Mouse (Mus musculus) frontal cortex, postnatal 10 days (tissue): Measurements from ENCODE around the gene Fam171a2.

Experiments
- DNase-seq, 2 experiments: peaks; one replicate each; pipeline ENCODE4 v3.0.0; 2022; ENCODE audit warnings: low spot score in 2 of 2, mixed read lengths in 1 of 2

The Fam171a2 gene

DNA sequence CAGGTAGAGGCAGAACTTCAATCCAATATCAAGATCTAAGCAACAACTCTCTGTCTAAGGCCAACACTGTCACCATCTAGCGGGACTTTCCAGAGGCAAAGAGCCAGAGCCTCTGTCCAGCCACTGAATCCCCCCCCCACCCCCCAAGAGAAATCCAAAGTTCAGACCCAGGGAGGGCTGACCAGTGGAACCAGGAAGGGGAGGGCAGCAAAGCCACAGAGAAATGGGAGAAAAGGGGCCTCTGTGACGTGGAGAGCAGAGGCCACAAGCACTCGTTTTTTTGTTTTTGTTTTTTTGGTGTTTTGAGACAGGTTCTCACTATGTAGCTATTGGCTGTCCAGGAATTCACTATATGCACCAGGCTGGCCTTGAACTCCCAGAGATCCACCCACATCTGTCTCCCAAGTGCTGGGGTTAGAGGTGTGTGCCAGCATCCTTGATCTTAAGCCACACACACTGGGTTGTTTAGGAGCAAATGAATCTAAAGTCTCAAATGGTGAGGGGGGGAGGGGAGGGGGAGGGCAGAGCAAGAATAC lies 37.6 kb downstream of the Fam171a2 start:
- no peak for DNase-seq

DNA sequence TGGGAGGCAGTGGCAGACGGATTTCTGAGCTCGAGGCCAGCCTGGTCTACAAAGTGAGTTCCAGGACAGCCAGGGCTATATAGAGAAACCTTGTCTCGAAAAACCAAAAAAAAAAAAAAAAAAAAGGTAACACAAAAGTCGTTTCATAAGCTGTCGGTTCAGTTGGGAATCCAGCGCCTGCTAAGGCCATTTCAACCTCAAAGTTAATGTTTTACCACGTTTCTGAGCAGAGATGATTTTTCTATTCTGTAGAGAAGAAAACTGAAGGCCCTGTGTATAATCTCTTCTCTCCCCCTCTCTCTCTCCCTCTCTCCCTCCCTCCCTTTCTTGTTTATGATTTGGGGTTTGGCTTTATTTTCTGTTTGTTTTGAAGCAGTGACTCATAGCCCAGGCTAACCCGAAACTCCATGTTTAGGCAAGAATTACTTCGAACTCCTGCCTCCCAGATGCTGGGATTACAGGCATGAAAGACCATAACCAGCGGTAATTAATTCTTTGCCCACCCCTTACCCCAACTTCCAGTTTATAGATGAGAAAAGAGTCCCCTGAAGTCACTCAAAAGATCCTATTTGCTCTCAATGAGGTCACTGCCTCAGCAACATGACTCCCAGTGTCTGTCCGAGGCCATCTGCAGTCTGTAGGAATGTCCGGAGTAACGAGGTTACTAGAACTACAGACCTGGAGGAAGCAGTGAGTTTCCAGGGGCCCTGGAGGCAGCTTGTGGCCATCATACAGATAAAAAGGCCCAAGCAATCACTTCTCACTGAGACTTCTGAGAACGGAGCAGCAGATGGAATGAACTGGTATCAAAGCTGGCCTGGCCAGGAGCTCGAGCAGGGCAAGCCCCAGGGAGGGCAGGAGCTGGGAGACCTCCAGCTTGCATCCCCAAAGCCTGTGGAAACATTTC lies 38.3 kb downstream of the Fam171a2 start:
- no peak for DNase-seq

DNA sequence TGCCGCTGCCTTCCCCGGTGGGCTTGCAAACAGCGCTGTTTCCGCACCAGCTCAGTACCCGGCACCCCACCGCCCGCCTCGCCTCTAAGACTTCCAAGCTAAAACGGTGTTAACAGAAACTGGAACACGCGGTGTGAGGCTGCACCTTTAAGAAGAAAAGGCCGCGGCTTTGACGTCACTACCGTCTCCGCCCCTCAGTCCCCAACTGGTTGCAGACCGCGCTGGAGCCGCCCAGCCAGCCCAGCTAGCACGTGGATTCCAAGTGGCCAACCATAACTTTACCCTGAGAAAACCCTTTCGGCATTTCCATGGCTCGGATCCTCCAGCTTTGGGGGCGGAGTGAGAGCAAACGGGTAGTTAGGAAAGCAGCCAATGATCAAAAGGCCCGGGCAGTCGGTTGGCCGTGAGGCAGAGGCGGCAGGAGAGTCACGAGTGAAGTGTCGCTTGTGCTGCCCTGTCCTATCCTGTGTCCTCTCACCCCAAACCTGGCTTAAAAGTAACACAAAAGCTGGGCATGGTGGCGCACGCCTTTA lies 39.1 kb downstream of the Fam171a2 start:
- DNase-seq: peak; percentile 95 to 96

DNA sequence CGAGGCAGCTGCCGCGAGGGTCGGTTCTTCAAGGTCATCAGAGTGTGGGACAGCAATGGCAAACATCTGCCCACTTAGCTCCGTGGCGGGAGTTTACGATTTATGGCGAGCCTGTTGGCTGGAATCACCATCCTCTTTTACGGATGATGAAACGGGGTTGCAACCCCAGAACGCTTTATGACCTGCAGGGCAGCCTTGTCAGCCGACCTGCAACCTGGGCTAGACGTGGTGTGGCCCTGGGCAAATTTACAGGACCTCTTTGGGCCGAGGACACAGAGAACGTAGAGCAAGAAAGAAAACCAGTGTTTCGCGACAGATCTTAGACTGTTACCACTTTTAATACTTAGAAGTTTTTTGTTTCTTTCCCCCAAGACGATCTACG lies 39.7 kb downstream of the Fam171a2 start, which contains the start of gene Slc25a39:
Gene Slc25a39 (minus strand): TSS at position 113 of the 382 bp plus-strand sequence.
- no peak for DNase-seq

DNA sequence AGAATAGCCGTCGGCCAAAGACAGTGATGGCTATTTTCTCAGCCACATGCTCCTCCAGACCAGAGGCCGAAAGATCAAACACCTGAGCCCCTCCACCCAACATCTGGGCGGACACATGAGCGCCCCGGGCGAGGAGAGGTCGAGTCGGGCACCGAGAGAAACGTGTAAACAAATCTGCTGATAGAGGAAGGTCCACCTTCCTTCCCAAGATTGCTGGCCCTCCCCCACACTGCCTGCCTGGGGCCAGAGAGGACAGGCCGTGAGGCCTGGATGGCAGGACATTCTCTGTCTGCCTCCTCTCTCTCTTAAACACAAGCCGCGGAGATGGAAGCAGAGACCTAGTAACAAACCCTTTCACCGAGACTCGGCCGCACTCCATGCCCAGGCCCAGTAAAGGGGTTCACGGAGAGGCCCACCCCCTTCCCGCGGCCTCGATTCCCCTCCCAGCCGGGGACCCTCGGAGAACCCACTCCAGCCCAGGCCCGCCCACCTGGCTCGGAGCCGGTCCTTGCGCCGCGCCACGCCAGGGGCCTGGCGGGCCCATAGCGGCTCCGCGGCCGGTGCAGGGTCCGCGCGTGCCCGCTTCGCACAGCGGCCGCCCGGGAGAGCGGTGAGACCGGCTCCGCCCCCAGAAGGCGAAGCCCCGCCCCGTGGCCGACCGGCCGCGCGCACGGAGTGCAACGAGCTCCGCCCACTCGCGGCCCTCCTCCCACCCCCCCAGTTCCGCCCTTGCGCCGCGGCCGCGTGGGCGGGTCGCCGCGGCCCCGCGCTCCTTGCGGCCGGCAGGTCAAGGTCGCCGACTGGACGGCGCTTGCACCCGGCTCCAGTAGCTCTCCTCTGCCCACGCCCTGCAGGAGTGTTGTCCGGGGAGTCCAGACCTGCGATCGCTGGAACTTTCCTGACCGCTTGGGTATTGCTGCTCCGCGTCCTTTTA lies 40.3 kb downstream of the Fam171a2 start:
- peak; percentile 83 to 89 for DNase-seq

DNA sequence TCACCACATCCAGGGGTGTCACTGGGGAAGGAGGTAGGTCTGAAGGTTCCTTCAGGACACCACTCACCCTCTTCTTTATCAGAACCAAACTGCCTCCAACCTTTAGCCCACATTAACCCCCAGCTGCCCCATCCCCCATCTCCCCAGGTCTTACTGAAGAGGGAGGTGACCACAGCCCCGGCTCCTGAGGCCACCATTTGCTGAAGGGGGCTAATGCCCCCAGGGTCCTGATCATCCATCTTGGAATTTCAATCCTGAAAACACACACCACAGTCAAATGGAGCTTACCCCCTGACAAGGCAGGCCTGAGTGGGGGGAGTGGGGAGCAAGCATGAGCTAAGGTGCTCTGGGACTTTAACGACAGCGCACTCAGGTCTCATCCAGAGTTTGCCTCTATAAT lies 41.1 kb downstream of the Fam171a2 start:
- no peak for DNase-seq

DNA sequence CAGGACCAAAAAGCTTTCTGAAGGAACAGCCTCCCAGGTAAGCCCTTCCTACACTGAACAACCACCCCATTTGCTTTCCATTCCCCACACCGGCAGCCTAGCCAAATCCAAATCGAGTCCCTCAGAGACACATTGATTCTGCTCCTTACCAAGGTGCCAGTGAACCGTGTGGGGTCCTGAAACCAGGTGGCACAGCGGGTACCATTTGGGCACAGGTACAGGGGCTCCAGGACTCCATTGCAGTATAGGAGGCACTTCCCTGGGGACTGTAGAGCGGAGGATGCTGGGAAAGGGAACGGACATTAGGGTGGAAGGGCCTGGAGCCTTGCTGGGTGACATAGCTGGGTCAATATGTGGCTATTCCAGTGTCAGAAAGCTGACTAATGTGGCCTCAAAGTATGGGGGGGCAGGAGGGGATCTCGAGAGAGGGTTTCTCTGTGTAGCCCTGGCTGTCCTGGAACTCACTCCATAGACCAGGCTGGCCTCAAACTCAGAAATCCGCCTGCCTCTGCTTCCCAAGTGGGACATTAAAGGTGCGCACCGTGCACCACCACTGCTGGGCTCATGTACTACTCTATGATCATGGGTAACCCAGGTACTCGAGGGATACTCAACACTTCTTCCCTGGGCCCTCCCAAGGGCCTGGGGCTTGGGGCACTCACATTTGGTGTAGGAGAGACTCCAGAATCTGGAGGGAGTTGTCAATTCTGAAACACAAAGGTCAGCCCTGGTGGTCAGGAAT lies 41.8 kb downstream of the Fam171a2 start:
- DNase-seq: no peak

DNA sequence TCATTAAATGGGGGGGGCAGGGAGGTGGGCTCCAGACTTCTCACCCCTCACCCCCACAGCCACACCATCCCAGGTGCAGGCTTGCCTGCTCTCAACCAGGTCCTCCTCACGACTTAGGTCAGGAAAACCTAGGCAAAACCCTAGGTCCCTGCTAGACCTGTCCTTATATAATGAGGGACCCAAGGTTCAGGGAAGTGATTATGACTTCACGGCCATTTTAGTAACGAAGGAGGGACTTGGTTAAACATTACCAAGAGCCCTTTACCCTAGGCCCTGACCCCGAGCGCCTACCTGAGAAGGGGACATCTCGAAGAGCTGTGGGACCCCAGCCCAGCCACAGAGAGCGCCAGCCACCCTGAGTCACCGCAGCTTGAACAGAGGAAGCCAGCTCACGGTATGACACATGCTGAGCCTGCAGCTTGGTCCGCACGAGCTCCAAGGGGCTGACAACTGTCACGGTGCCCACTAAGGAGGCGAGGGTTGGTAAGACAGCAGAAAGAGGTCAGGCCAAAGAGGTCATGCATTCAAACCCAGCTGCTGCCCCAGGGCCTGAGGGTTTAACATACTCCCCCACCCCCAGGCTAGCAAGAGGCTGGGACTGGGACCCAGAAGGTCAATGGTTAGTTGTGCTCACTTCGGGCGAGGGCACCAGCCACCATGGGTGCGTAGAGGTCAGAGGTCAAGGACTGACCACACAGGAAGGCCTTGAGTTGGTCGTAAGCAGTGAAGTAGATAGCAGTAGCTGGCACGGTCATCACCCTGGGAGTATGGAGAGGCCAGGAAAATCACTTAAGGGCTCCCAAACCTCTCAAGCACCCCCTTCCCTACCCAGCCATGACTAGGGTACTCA lies 43.1 kb downstream of the Fam171a2 start:
- DNase-seq: no peak

DNA sequence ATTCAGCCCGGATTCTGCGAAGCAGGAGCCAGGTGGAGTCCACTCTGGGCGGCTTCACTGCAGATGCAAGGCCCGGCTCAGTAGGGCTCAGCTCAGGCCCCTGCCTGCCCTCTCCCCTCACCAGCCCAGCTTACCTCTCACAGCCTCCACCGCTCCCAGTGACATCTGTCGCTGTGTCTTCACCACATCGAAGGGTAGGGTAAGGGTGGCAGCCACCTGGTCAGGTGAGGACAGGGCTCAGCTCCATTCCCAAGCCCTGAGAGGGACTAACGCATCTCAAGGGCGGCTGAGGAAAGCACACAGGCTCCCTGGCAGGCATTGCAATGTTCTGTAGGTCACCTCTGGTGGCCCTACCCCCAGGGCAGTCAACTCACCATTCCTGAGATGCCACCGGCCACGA lies 43.8 kb downstream of the Fam171a2 start:
- no peak for DNase-seq

DNA sequence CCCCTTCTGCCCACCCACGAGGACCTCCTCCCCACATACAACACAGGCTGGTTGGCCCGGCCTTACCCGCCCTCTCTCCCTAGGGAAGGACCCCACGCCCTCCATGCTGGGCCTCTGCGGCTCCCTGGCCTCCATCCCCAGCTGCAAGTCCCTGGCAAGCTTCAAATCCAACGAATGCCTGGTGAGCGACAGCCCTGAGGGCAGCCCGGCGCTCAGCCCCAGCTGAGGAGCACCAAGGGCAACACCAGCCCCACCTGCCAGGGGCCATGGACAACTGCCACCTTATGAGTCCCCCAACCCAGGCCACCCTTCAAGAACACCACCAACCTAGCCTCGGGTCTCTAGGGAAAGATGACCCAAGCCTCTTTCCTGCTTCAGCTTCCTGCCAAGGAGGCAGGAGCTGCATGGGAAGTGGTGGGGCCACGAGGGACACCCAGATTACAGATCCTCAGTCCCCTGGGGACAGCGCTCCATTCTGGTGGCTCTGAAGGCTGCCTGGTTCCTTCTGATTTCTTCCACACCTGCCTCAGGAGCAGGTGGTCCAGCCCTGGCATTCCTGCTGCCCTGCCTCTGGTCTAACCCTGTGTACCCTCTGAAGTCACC lies 45.5 kb downstream of the Fam171a2 start:
- DNase-seq: no peak

DNA sequence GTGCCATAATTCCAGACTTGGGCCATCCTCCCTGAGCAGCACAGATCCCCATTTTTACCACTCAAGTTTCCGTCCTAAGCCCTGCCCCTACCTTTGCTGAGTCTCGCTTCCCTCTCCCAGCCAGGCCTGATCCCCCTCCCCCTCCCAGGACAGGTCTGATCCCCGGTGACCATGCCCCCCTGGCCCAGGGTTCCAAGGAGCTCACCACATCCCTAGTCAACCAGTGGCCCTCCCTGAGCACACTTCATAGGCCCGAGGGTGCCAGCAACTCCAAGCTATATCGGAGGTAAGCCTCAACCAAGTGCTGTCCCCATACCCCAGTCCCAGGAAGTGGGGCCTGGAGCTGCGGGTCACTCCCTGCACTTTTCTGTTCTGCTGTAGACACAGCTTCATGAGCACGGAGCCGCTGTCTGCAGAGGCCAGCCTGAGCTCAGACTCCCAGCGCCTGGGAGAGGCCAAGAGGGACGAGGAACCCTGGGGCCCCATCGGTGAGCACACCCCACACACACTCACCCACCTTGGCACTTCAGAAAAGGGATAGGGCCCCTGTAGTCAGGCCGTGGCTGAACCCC lies 46.9 kb downstream of the Fam171a2 start:
- no peak for DNase-seq

DNA sequence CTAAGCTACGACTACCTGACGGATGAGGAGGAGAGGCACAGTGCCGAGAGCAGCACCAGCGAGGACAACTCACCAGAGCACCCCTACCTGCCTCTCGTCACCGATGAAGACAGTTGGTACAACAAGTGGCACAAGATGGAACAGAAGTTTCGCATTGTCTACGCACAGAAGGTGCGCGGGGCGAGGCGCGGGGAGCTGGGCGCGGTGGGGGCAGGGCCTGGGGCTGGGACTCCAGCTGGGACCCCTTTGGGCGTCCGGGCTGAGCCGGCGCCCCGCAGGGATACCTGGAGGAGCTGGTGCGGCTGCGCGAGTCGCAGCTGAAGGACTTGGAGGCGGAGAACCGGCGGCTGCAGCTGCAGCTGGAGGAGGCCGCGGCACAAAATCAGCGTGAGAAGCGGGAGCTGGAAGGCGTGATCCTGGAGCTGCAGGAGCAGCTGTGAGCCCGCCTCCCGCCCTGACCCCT lies 47.8 kb downstream of the Fam171a2 start:
- peak in 1 of 2 experiments; percentile 30 for DNase-seq

DNA sequence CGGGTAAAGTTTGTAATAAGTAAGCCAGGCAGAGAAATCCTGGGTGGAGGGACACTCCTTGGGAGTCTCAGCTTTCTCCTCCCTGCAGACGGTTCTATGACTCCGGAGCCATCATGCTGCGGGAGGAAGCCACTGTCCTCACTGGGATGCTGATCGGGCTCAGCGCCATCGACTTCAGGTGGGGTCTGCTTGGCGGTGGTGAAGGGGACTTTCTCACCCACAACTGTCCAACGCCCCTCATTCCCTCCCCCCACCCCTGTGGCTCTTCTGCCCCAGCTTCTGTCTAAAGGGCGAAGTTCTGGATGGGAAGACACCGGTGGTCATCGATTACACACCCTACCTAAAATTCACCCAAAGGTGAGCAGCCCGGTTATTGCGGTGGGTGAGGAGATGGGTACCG lies 48.4 kb downstream of the Fam171a2 start:
- DNase-seq: no peak

DNA sequence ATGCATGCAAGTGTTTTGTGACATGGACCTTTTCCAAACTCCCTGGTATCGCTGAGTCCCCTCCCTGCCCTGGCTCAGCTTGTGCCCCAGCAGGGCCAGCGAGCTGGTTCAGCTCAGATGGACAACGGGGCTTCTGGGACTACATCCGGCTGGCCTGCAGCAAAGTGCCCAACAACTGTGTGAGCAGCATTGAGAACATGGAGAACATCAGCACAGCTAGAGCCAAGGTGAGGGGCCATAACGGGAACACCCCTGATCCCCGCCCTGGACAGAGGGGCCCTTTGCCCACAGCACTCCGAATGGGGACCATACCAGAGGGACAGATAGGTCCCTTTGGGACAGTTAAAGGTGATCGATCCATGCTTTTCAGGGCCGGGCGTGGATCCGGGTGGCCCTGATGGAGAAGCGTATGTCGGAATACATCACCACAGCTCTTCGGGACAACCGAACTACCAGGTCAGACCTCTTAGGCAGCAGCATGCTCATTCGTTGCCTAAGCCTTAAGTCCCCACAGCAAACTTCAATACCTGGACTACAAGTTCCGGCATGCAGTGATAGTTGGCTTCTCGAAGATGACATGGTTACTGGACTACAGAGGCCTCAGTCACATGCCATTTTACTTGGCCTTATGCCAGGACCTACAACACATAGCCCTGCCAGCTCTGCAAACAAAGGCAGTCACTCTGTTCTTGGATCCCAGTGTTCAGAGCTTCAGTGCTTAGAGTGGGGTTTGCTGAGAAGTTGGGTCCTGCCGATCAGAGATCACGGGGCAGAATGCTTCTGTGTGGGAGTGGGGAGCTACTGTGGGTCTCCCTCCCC lies 49.3 kb downstream of the Fam171a2 start:
- DNase-seq: no peak

DNA sequence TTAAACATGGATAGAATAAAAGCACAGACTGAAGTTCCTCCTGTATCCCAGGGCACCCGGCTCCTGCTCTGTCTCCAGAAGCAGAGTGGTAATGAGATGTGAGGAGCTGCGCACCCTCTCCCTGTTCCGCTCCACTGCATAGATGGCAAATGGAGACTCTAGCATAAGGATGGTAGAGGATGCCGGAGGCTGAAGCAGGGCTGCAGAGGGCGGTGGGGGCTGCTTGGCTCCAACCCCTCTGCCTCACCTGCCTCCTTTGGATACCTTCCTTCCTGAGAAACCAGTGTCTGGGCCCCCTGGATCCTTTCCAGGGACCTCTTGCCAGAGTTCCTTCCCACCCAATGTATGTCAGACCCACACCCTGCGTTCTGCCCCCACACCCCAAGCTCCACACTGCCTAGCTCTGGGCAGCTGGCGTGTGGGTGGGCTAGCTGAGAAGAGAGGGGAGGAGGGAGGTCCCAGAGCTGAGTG lies 50.8 kb downstream of the Fam171a2 start:
- DNase-seq: no peak

DNA sequence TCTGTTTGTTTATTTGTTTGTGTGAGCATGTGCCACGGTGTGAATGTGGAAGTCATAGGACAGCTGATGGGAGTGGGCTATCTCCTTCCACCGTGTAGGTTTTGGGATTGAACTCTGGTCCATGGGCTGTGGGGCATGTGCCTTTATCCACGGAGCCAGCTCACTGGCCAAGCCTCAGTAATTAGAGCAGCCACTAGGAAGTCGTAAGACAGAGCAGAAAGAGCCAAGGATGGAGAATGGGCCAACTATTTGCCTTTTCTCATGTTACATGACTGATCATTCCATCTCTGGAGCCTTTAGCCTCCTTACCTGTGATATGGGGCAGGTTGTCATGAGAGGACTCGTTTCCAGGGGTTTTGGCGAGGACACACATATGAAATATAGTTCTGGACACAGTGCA lies 51.2 kb downstream of the Fam171a2 start:
- no peak for DNase-seq

DNA sequence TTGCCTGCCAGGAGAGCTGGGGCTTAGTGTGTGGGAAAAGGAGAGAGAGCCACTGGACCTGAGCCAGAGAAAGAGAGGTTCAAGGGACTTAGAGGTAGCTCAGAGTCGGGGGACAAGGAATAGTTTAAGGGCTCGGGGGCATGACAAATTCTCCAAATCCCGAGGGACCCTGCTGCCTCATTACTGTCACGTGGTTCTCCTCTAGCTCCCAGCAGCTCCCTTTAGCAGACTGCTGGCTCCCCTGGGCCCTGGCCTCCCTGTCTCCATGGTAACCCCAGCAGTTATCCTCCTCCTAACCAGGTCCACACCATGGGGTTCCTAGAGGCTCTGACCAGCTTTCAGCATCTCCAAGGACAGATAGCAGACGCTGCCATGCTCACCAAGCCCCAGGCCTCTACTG lies 52.2 kb downstream of the Fam171a2 start:
- no peak for DNase-seq

DNA sequence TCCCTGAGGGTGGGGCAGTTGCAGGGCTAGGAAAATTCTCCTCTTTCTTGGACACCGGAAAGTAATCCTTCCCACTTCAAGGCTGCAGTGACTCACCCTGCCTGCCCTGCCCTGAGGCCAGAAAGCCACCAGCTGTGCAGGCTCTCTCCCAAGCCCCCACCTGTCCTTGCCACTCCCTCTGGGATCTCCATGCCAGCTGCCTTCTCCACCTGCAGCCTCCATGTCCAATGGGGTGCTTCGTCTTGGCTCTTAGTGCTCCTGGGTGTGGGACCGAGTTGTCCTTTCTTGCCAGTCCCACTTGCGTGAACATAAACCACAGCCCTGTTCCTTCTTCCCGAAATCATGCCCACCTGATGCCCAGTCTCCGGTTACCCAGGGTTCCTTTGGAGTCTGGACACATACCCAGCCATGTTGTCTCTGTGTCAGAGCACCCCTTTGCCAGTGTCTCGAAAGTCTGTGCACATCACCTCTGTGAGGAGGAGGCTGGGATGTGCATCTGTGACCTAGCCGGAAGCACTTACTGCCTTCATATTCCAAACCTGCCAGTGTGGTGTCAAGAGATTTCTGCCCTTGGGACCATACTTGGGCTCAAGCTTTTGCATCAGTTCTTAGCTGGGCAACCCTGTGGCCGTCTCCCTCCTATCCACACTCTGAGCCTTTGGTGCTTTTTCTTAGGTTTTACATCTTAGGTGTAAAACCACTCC lies 52.9 kb downstream of the Fam171a2 start:
- no peak for DNase-seq
